Mouse (Mus musculus): Measurements from ENCODE around the gene Wbp1. TPM values are rescaled to one million over a fixed set of nuclear protein-coding genes. Genes with fewer than 3 reads are reported as not detected.
A peak's percentile ranks its signal among the peaks of the same experiment; 100 is the strongest.

Wbp1 gene
- polyA plus RNA-seq, 1 experiment = 82.4 TPM

GRCm38 (mm10) chr6:83107566-83108400, 13.6 kb downstream of the Wbp1 start:
- Histone ChIP-seq H3K4me3 (ENCODE audit: insufficient read depth, poor library complexity, severe bottlenecking) (peak overlapping the region; percentile 92), H3K79me2 (ENCODE audit: control insufficient read depth, insufficient read depth) (peaks cover 34% of the 10 kb centered on the region), H3ac (ENCODE audit: control insufficient read depth, insufficient read length, low read depth) (peak overlapping the region; percentile 24), H3K27me3 (ENCODE audit: control insufficient read depth, insufficient read depth, insufficient read length) (no peaks in the 10 kb centered on the region), H3K36me3 (ENCODE audit: control insufficient read depth, insufficient read depth) (peaks cover 20% of the 10 kb centered on the region), H3K79me3 (ENCODE audit: low read depth) (peaks cover 13% of the 10 kb centered on the region)
- TF ChIP-seq MAX (IDR thresholded peaks at IDR 0.05) (no peak), MYOD1 (IDR thresholded peaks at IDR 0.05; ENCODE audit: control insufficient read depth, insufficient read length, low read depth) (no peak), MYOG (IDR thresholded peaks at IDR 0.05; ENCODE audit: control insufficient read depth, extremely low read depth, insufficient read length) (no peak), CEBPB (IDR thresholded peaks at IDR 0.05; ENCODE audit: low read depth) (no peak), CTCF (IDR thresholded peaks at IDR 0.05; ENCODE audit: control insufficient read depth, insufficient read depth, insufficient read length) (peak; percentile 83)

DNA sequence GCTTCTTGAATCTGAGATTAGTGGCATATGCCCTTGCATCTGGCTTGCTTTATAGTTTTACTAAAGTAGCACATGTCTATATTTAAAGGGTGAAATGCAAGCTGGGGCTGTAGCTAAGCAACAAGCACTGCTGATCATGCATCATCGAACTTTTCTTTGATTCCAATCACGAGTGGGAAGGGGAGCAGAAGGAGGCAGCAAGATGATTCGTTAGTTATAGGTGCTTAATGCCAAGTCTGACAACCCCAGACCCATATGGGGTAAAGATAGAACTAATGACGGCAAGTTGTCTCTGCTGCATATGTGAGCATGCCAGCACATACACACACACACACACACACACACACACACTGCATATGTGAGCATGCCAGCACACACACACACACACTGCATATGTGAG, 17.2 kb downstream of the Wbp1 start:
- Histone ChIP-seq H3K4me3 (ENCODE audit: insufficient read depth, poor library complexity, severe bottlenecking) (no peak overlapping the region), H3K79me3 (ENCODE audit: low read depth) (peaks cover 3% of the 10 kb centered on the region), H3K79me2 (ENCODE audit: control insufficient read depth, insufficient read depth) (peaks cover 14% of the 10 kb centered on the region), H3K27me3 (ENCODE audit: control insufficient read depth, insufficient read depth, insufficient read length) (no peaks in the 10 kb centered on the region), H3K36me3 (ENCODE audit: control insufficient read depth, insufficient read depth) (peaks cover 4% of the 10 kb centered on the region), H3ac (ENCODE audit: control insufficient read depth, insufficient read length, low read depth) (no peak overlapping the region)
- TF ChIP-seq USF1 (IDR thresholded peaks at IDR 0.05; ENCODE audit: low read depth) = no peak
- TF ChIP-seq MAX (IDR thresholded peaks at IDR 0.05) = no peak
- no peak for TF ChIP-seq CEBPB (IDR thresholded peaks at IDR 0.05; ENCODE audit: low read depth)
- no peak for TF ChIP-seq MYOD1 (IDR thresholded peaks at IDR 0.05; ENCODE audit: control insufficient read depth, insufficient read length, low read depth)
- no peak for TF ChIP-seq CTCF (IDR thresholded peaks at IDR 0.05; ENCODE audit: control insufficient read depth, insufficient read depth, insufficient read length)
- TF ChIP-seq FOSL1 (IDR thresholded peaks at IDR 0.05; ENCODE audit: insufficient read depth, low read length, poor library complexity, severe bottlenecking) = no peak
- no peak for TF ChIP-seq MYOG (IDR thresholded peaks at IDR 0.05; ENCODE audit: control insufficient read depth, extremely low read depth, insufficient read length)

DNA sequence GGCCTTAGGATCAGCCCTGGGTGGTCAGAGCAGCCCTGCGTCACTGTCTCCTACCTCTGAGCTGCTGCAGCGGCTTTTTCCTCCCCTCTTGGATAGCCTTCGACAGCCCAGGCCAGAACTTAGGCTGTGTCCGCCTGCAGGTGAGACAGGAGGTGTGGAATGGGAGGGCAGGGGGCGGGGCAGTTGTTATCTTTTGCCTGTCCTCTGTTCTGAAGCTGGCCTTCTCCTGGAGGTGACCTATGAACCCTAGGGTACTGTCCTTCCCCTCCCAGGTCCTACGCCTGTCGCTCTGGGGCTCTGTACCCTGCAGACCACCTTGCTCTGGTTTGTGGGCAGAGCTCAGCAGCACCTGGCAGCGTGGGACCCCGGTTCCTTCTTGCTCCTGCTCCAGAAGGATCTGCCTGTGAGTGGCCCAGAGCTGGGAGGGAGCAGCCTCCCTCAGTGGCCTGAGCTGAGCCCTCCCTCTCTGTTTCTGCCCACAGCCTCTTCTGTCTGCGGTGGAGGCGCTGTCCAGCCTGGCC, 18.2 kb downstream of the Wbp1 start:
- peaks cover 4% of the 10 kb centered on the region for H3K36me3 ChIP-seq (ENCODE audit: control insufficient read depth, insufficient read depth)
- peaks cover 4% of the 10 kb centered on the region for H3K79me2 ChIP-seq (ENCODE audit: control insufficient read depth, insufficient read depth)
- TF ChIP-seq CEBPB (IDR thresholded peaks at IDR 0.05; ENCODE audit: low read depth) (no peak), USF1 (IDR thresholded peaks at IDR 0.05; ENCODE audit: low read depth) (no peak), MYOG (IDR thresholded peaks at IDR 0.05; ENCODE audit: control insufficient read depth, extremely low read depth, insufficient read length) (no peak), MYOD1 (IDR thresholded peaks at IDR 0.05; ENCODE audit: control insufficient read depth, insufficient read length, low read depth) (no peak), MAX (IDR thresholded peaks at IDR 0.05) (no peak), FOSL1 (IDR thresholded peaks at IDR 0.05; ENCODE audit: insufficient read depth, low read length, poor library complexity, severe bottlenecking) (no peak), CTCF (IDR thresholded peaks at IDR 0.05; ENCODE audit: control insufficient read depth, insufficient read depth, insufficient read length) (no peak)
- H3ac ChIP-seq (ENCODE audit: control insufficient read depth, insufficient read length, low read depth) = no peak overlapping the region
- H3K27me3 ChIP-seq (ENCODE audit: control insufficient read depth, insufficient read depth, insufficient read length) = no peaks in the 10 kb centered on the region
- H3K4me3 ChIP-seq (ENCODE audit: insufficient read depth, poor library complexity, severe bottlenecking) = no peak overlapping the region
- peaks cover under 1% of the 10 kb centered on the region for H3K79me3 ChIP-seq (ENCODE audit: low read depth)

GRCm38 (mm10) chr6:83101688-83102556, 19.4 kb downstream of the Wbp1 start:
- no peaks in the 10 kb centered on the region for H3K36me3 ChIP-seq (ENCODE audit: control insufficient read depth, insufficient read depth)
- H3ac ChIP-seq (ENCODE audit: control insufficient read depth, insufficient read length, low read depth) = peak overlapping the region; percentile 90
- H3K79me3 ChIP-seq (ENCODE audit: low read depth) = no peaks in the 10 kb centered on the region
- no peaks in the 10 kb centered on the region for H3K27me3 ChIP-seq (ENCODE audit: control insufficient read depth, insufficient read depth, insufficient read length)
- no peaks in the 10 kb centered on the region for H3K79me2 ChIP-seq (ENCODE audit: control insufficient read depth, insufficient read depth)
- TF ChIP-seq CTCF (IDR thresholded peaks at IDR 0.05; ENCODE audit: control insufficient read depth, insufficient read depth, insufficient read length) (peak; percentile 62), USF1 (IDR thresholded peaks at IDR 0.05; ENCODE audit: low read depth) (no peak), MYOD1 (IDR thresholded peaks at IDR 0.05; ENCODE audit: control insufficient read depth, insufficient read length, low read depth) (no peak)
- peak overlapping the region; percentile 51 for H3K4me3 ChIP-seq (ENCODE audit: insufficient read depth, poor library complexity, severe bottlenecking)

DNA sequence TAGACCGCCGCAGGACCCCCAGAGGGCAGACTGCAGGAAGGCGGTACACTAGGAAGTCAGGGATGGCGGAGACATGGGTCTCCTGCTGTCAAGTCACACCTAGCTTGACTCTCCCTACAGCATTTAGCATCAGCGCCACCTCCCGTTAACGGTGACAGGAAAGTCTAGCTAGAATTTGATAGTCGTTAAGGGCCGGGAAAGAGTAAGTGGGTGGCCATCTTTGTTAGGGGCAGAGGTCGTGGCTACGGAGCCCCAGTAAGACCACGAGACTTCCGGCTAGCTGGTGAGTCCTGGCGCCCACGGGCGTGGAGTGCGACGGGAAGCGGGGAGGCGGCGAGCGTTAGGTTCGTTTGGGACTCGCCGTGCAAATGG, 20.1 kb downstream of the Wbp1 start, which contains the start of the genes Ccdc142 and Gm42688:
Gene Ccdc142 (plus strand): TSS at position 286 of the 372 bp plus-strand sequence.
Gene Gm42688 (plus strand): TSS at position 302 of the 372 bp plus-strand sequence.
- peak within 1 kb of the TSS; percentile 90 for H3ac ChIP-seq (ENCODE audit: control insufficient read depth, insufficient read length, low read depth)
- peak within 1 kb of the TSS; percentile 51 for H3K4me3 ChIP-seq (ENCODE audit: insufficient read depth, poor library complexity, severe bottlenecking)
- H3K27me3 ChIP-seq (ENCODE audit: control insufficient read depth, insufficient read depth, insufficient read length) = no peaks in the 10 kb centered on the region
- H3K36me3 ChIP-seq (ENCODE audit: control insufficient read depth, insufficient read depth) = no peaks in the 10 kb centered on the region
- TF ChIP-seq CTCF (IDR thresholded peaks at IDR 0.05; ENCODE audit: control insufficient read depth, insufficient read depth, insufficient read length) = peak; percentile 9
- TF ChIP-seq USF1 (IDR thresholded peaks at IDR 0.05; ENCODE audit: low read depth) = peak; percentile 49
- no peak for TF ChIP-seq FOSL1 (IDR thresholded peaks at IDR 0.05; ENCODE audit: insufficient read depth, low read length, poor library complexity, severe bottlenecking)
- no peaks in the 10 kb centered on the region for H3K79me2 ChIP-seq (ENCODE audit: control insufficient read depth, insufficient read depth)
- no peaks in the 10 kb centered on the region for H3K79me3 ChIP-seq (ENCODE audit: low read depth)
